Mouse (Mus musculus): ENCODE results near the gene Spink8. TPM values are rescaled to one million over a fixed set of nuclear protein-coding genes. Genes with fewer than 3 reads are reported as not detected.

The Spink8 gene
- total and polyA plus RNA-seq, 3 experiments = not detected

DNA sequence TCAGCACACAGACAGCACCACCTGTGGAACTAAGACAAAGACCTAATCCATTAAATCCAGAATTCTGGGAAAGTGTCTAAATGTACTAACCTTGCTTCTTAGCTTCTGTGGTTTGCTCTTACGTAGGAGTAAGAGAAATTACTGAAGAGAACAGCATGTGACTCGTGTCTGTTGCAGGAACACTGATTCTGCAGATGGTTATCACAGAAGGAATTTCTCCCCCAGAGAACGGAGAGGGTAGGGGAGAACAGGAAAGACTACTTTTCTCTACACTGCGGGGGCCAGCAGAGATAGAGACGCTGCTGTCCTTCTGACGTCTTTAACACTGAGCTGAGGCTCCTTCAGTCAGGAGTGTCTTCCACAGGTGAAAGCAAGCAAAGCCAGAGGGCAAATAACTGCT is 4.3 kb downstream of the Spink8 start:
- H3K4me3 ChIP-seq (ENCODE audit: control insufficient read depth in 1 of 2, insufficient read depth in 1 of 2, low read depth in 2 of 2, low read length in 2 of 2) = no peak overlapping the region
- no peaks in the 10 kb centered on the region for H3K27me3 ChIP-seq (ENCODE audit: control insufficient read depth in 1 of 2, insufficient read depth in 2 of 2, low read length in 2 of 2)
- no peak overlapping the region for H3K9ac ChIP-seq (ENCODE audit: control insufficient read depth, low read depth, low read length, poor library complexity, severe bottlenecking)
- no peaks in the 10 kb centered on the region for H3K4me1 ChIP-seq (ENCODE audit: control insufficient read depth in 1 of 2, insufficient read depth in 2 of 2, low read length in 2 of 2)
- DNase-seq (ENCODE audit: low read depth, low spot score) = no peak
- H3K9me3 ChIP-seq (replicated peaks; ENCODE audit: insufficient read depth, low read length) = no peaks in the 10 kb centered on the region
- no peaks in the 10 kb centered on the region for H3K79me2 ChIP-seq (ENCODE audit: control insufficient read depth, insufficient read depth, low read length, poor library complexity)
- no peaks in the 10 kb centered on the region for H3K36me3 ChIP-seq (ENCODE audit: control insufficient read depth in 1 of 2, insufficient read depth in 2 of 2, low read length in 2 of 2)
- TF ChIP-seq RAD21 (IDR thresholded peaks at IDR 0.05; ENCODE audit: low read depth, low read length) = no peak
- no peak for TF ChIP-seq E2F4 (IDR thresholded peaks at IDR 0.05; ENCODE audit: borderline replicate concordance, low read depth, low read length)
- TF ChIP-seq MAX (IDR thresholded peaks at IDR 0.05; ENCODE audit: low read length) = no peak
- no peak for TF ChIP-seq SMC3 (IDR thresholded peaks at IDR 0.05; ENCODE audit: low read depth, low read length)
- no peak for TF ChIP-seq BHLHE40 (IDR thresholded peaks at IDR 0.05; ENCODE audit: borderline replicate concordance, low read depth, low read length)
- no peak for TF ChIP-seq TCF12 (IDR thresholded peaks at IDR 0.05; ENCODE audit: low read depth, low read length)
- no peak for TF ChIP-seq CTCF (IDR thresholded peaks at IDR 0.05 in 2 of 3, conservative IDR thresholded peaks at IDR 0.05 in 1 of 3; ENCODE audit: control insufficient read depth in 1 of 3, insufficient read depth in 1 of 3, low read depth in 2 of 3, low read length in 3 of 3, poor library complexity in 1 of 3, severe bottlenecking in 1 of 3)
- TF ChIP-seq TBP (IDR thresholded peaks at IDR 0.05; ENCODE audit: low read depth, low read length) = no peak
- no peak for TF ChIP-seq ELF1 (IDR thresholded peaks at IDR 0.05; ENCODE audit: low read depth, low read length)
- no peak for TF ChIP-seq RCOR1 (IDR thresholded peaks at IDR 0.05; ENCODE audit: low read depth, low read length)
- no peak for TF ChIP-seq POLR2AphosphoS5 (IDR thresholded peaks at IDR 0.05; ENCODE audit: borderline replicate concordance, low read depth, low read length)
- TF ChIP-seq NRF1 (IDR thresholded peaks at IDR 0.05; ENCODE audit: insufficient read depth, low read depth, low read length, poor library complexity, severe bottlenecking) = no peak
- no peak for TF ChIP-seq ETS1 (IDR thresholded peaks at IDR 0.05; ENCODE audit: low read depth, low read length)
- no peak for TF ChIP-seq UBTF (IDR thresholded peaks at IDR 0.05; ENCODE audit: borderline replicate concordance, insufficient read depth, low read depth, low read length)
- TF ChIP-seq POLR2A (IDR thresholded peaks at IDR 0.05; ENCODE audit: control insufficient read depth in 1 of 2, insufficient read depth in 1 of 2, low read depth in 1 of 2, low read length in 2 of 2, poor library complexity in 1 of 2) = no peak
- TF ChIP-seq HCFC1 (IDR thresholded peaks at IDR 0.05; ENCODE audit: low read depth, low read length) = no peak
- TF ChIP-seq CHD1 (IDR thresholded peaks at IDR 0.05; ENCODE audit: low read depth, low read length) = no peak
- TF ChIP-seq GATA1 (IDR thresholded peaks at IDR 0.05; ENCODE audit: low read depth, low read length) = no peak
- no peak for TF ChIP-seq MAFK (IDR thresholded peaks at IDR 0.05; ENCODE audit: borderline replicate concordance, low read depth, low read length)
- no peak for TF ChIP-seq ZMIZ1 (IDR thresholded peaks at IDR 0.05; ENCODE audit: low read depth, low read length)
- no peak overlapping the region for H3K27ac ChIP-seq (ENCODE audit: control insufficient read depth, low read depth, low read length)

DNA sequence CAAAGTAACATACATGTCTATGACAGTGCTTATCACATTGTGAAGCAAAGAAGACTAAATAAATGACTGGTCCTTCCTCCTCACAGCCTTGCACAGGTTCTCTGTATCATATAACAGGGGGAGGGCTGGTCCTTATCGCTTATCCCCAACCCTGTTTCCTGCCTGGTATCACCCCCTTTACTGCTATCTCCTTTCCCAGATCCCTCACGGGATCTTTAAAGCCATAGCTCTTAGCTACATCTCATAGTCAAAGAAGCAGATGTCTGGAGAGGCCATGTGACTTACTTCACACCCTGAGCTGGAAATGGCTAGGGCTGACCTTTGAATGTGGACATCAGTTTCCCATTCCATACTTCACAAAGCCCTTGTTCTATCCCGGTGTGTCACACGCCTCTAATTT is 13.7 kb downstream of the Spink8 start:
- H3K4me1 ChIP-seq (ENCODE audit: control insufficient read depth in 1 of 2, insufficient read depth in 2 of 2, low read length in 2 of 2) = peaks cover 12 to 16% of the 10 kb centered on the region in 2 experiments
- H3K36me3 ChIP-seq (ENCODE audit: control insufficient read depth in 1 of 2, insufficient read depth in 2 of 2, low read length in 2 of 2) = peaks cover 0 to 20% of the 10 kb centered on the region in 2 experiments; a peak in 2 of 4 replicates
- no peak overlapping the region for H3K4me3 ChIP-seq (ENCODE audit: control insufficient read depth in 1 of 2, insufficient read depth in 1 of 2, low read depth in 2 of 2, low read length in 2 of 2)
- no peaks in the 10 kb centered on the region for H3K27me3 ChIP-seq (ENCODE audit: control insufficient read depth in 1 of 2, insufficient read depth in 2 of 2, low read length in 2 of 2)
- no peaks in the 10 kb centered on the region for H3K79me2 ChIP-seq (ENCODE audit: control insufficient read depth, insufficient read depth, low read length, poor library complexity)
- peak overlapping the region; percentile 53 for H3K27ac ChIP-seq (ENCODE audit: control insufficient read depth, low read depth, low read length)
- no peaks in the 10 kb centered on the region for H3K9me3 ChIP-seq (replicated peaks; ENCODE audit: insufficient read depth, low read length)
- DNase-seq (ENCODE audit: low read depth, low spot score) = peak; percentile 69
- no peak overlapping the region for H3K9ac ChIP-seq (ENCODE audit: control insufficient read depth, low read depth, low read length, poor library complexity, severe bottlenecking)
- TF ChIP-seq KAT2A (conservative IDR thresholded peaks at IDR 0.05; ENCODE audit: low read depth, low read length) (0 out of 2 replicates have a peak, but pooled peaks have one; percentile 9), TCF12 (IDR thresholded peaks at IDR 0.05; ENCODE audit: low read depth, low read length) (peak; percentile 98), EP300 (IDR thresholded peaks at IDR 0.05; ENCODE audit: low read depth in 1 of 2, low read length in 2 of 2) (peak; percentile 83 to 91), RCOR1 (IDR thresholded peaks at IDR 0.05; ENCODE audit: low read depth, low read length) (peak; percentile 73), POLR2AphosphoS5 (IDR thresholded peaks at IDR 0.05; ENCODE audit: borderline replicate concordance, low read depth, low read length) (no peak), NRF1 (IDR thresholded peaks at IDR 0.05; ENCODE audit: insufficient read depth, low read depth, low read length, poor library complexity, severe bottlenecking) (no peak), CHD1 (IDR thresholded peaks at IDR 0.05; ENCODE audit: low read depth, low read length) (no peak), MYC (IDR thresholded peaks at IDR 0.05; ENCODE audit: low read depth, low read length) (no peak), CTCF (IDR thresholded peaks at IDR 0.05 in 2 of 3, conservative IDR thresholded peaks at IDR 0.05 in 1 of 3; ENCODE audit: control insufficient read depth in 1 of 3, insufficient read depth in 1 of 3, low read depth in 2 of 3, low read length in 3 of 3, poor library complexity in 1 of 3, severe bottlenecking in 1 of 3) (no peak), BHLHE40 (IDR thresholded peaks at IDR 0.05; ENCODE audit: borderline replicate concordance, low read depth, low read length) (peak; percentile 96), RAD21 (IDR thresholded peaks at IDR 0.05; ENCODE audit: low read depth, low read length) (no peak), ZMIZ1 (IDR thresholded peaks at IDR 0.05; ENCODE audit: low read depth, low read length) (no peak), GATA1 (IDR thresholded peaks at IDR 0.05; ENCODE audit: low read depth, low read length) (peak; percentile 97), MEF2A (IDR thresholded peaks at IDR 0.05; ENCODE audit: extremely low read depth, insufficient replicate concordance, low read depth, low read length, poor library complexity, severe bottlenecking) (no peak; the same call in 1 of the 2 replicates), GABPA (IDR thresholded peaks at IDR 0.05; ENCODE audit: low read depth, low read length) (0 out of 2 replicates have a peak, but pooled peaks have one; percentile 5), ETS1 (IDR thresholded peaks at IDR 0.05; ENCODE audit: low read depth, low read length) (peak; percentile 83), ZKSCAN1 (IDR thresholded peaks at IDR 0.05; ENCODE audit: low read depth, low read length) (no peak), MAZ (IDR thresholded peaks at IDR 0.05; ENCODE audit: low read depth, low read length) (no peak), MXI1 (IDR thresholded peaks at IDR 0.05; ENCODE audit: low read depth, low read length) (peak; percentile 65), POLR2A (IDR thresholded peaks at IDR 0.05; ENCODE audit: control insufficient read depth in 1 of 2, insufficient read depth in 1 of 2, low read depth in 1 of 2, low read length in 2 of 2, poor library complexity in 1 of 2) (no peak)

Data from MEL (cell line).